In the genomic region with DNA sequence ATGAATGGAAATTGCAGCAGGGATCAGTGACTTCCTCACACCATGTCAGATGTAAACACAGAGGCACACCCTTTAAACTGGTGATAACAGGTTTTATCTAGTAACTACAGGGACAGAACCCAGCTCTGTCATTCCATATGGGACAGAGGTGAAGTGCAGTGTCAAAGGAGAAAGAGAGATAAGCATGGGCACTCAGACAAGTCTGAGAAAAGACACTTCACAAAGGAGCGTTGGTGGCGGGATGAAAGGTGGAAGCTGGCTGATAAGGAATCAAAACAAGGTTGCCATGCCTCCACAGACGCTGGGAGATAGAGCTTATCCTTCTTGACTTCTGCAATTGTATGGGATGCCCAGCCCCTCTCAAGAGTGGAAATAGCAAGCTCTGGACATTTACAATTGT, we compare ENCODE assay signal across 15 mouse cellular contexts.
DNase-seq lines count a peak whose midpoint lies in the region; ATAC-seq and TF ChIP-seq lines count a peak whose summit lies in the region.
"Had no signal": no experiment of that assay in that cellular context is flagged by ENCODE, and none has a peak within 500 bp of the region (broad histone marks: within the 10 kb centered on the region; RNA-seq: fewer than 3 reads in every experiment).

No protein-coding gene starts in this region.

- peak; percentile 53; the same call in 1 of the 2 replicates for ATAC-seq in forebrain, embryonic 11.5 days (replicated peaks; ENCODE audit: low FRiP score)
- no peak for ATAC-seq in forebrain, embryonic 16.5 days
- peak; percentile 63; the same call in 1 of the 2 replicates for ATAC-seq in stomach, embryonic 14.5 days (ENCODE audit: insufficient number of reproducible peaks, insufficient read depth, low FRiP score, low read depth)
- no peak for ATAC-seq in stomach, postnatal 0 days (ENCODE audit: low FRiP score, low TSS enrichment)
- ATAC-seq in liver, embryonic 12.5 days = peak; percentile 100
- ATAC-seq: midbrain, embryonic 13.5 days had no signal

- TF ChIP-seq CTCF in stomach, postnatal 0 days (IDR thresholded peaks at IDR 0.05; ENCODE audit: low read depth) = no peak

- 73% methylated on average over 3 of the region's 3 CpGs for WGBS in forebrain, embryonic 11.5 days
- 79% methylated on average over 3 of the region's 3 CpGs for WGBS in forebrain, embryonic 16.5 days
- WGBS in stomach, embryonic 14.5 days = 27% methylated on average over 3 of the region's 3 CpGs
- WGBS in stomach, postnatal 0 days = 19% methylated on average over 3 of the region's 3 CpGs
- 5% methylated on average over 3 of the region's 3 CpGs for WGBS in liver, embryonic 12.5 days (ENCODE audit: insufficient replicate concordance)

- no peak overlapping the region for H3K4me3 ChIP-seq in forebrain, embryonic 11.5 days (ENCODE audit: low read depth, low read length)
- H3K4me3 ChIP-seq in forebrain, embryonic 16.5 days (replicated peaks; ENCODE audit: low read length) = no peak overlapping the region
- no peak overlapping the region for H3K4me3 ChIP-seq in stomach, embryonic 14.5 days (ENCODE audit: low read depth, low read length)
- H3K4me3 ChIP-seq in stomach, postnatal 0 days (ENCODE audit: low read depth, low read length) = no peak overlapping the region
- H3K4me3 ChIP-seq in liver, embryonic 12.5 days = no peak overlapping the region
- H3K4me3 ChIP-seq: embryonic facial prominence, embryonic 10.5 days; hindbrain, embryonic 13.5 days; layer of hippocampus, adult 2 months; midbrain, embryonic 13.5 days had no signal

- no peak overlapping the region for H3K4me2 ChIP-seq in forebrain, embryonic 11.5 days (ENCODE audit: low read depth, low read length, severe bottlenecking)
- H3K4me2 ChIP-seq in forebrain, embryonic 16.5 days (ENCODE audit: low read length) = no peak overlapping the region
- H3K4me2 ChIP-seq in stomach, embryonic 14.5 days (replicated peaks; ENCODE audit: low read depth, low read length) = no peak overlapping the region
- H3K4me2 ChIP-seq in stomach, postnatal 0 days (replicated peaks; ENCODE audit: low read depth) = no peak overlapping the region
- H3K4me2 ChIP-seq in liver, embryonic 12.5 days = peak overlapping the region; percentile 38
- H3K4me2 ChIP-seq: hindbrain, embryonic 13.5 days; midbrain, embryonic 13.5 days had no signal

- H3K9me3 ChIP-seq in forebrain, embryonic 11.5 days (ENCODE audit: control insufficient read depth, low read length) = no peaks in the 10 kb centered on the region
- H3K9me3 ChIP-seq in forebrain, embryonic 16.5 days (ENCODE audit: control insufficient read depth, low read length) = no peaks in the 10 kb centered on the region
- no peaks in the 10 kb centered on the region for H3K9me3 ChIP-seq in stomach, embryonic 14.5 days (ENCODE audit: control insufficient read depth, low read depth, low read length)
- H3K9me3 ChIP-seq in stomach, postnatal 0 days (ENCODE audit: control insufficient read depth, low read length) = no peaks in the 10 kb centered on the region
- no peaks in the 10 kb centered on the region for H3K9me3 ChIP-seq in liver, embryonic 12.5 days (replicated peaks)
- H3K9me3 ChIP-seq: embryonic facial prominence, embryonic 10.5 days; hindbrain, embryonic 13.5 days; midbrain, embryonic 13.5 days had no signal

- no peak for DNase-seq in forebrain, embryonic 11.5 days (ENCODE audit: low spot score)
- DNase-seq in stomach, postnatal 0 days (ENCODE audit: low spot score) = no peak
- no peak for DNase-seq in thymus, postnatal 25 days
- DNase-seq in urinary bladder, postnatal 25 days (ENCODE audit: low spot score) = no peak
- no peak for DNase-seq in cerebellum, adult 9-11 months
- DNase-seq: adrenal gland, postnatal 14 days; kidney, adult 2 months; lung, postnatal 14 days had no signal

- no peaks in the 10 kb centered on the region for H3K4me1 ChIP-seq in forebrain, embryonic 11.5 days (replicated peaks; ENCODE audit: control insufficient read depth, insufficient read depth, low read length)
- no peaks in the 10 kb centered on the region for H3K4me1 ChIP-seq in forebrain, embryonic 16.5 days (replicated peaks; ENCODE audit: control insufficient read depth, insufficient read depth, low read length)
- H3K4me1 ChIP-seq in stomach, embryonic 14.5 days (ENCODE audit: control insufficient read depth, insufficient read depth, low read length) = no peaks in the 10 kb centered on the region
- H3K4me1 ChIP-seq in stomach, postnatal 0 days (replicated peaks; ENCODE audit: control insufficient read depth, insufficient read depth) = no peaks in the 10 kb centered on the region
- H3K4me1 ChIP-seq in liver, embryonic 12.5 days = peaks cover 23% of the 10 kb centered on the region
- H3K4me1 ChIP-seq: embryonic facial prominence, embryonic 10.5 days; hindbrain, embryonic 13.5 days; midbrain, embryonic 13.5 days had no signal

- no peak overlapping the region for H3K27ac ChIP-seq in forebrain, embryonic 11.5 days (ENCODE audit: low read depth, low read length)
- no peak overlapping the region for H3K27ac ChIP-seq in forebrain, embryonic 16.5 days (ENCODE audit: low read length)
- no peak overlapping the region for H3K27ac ChIP-seq in stomach, embryonic 14.5 days (ENCODE audit: low read length)
- H3K27ac ChIP-seq in stomach, postnatal 0 days (replicated peaks) = no peak overlapping the region
- H3K27ac ChIP-seq in liver, embryonic 12.5 days = peak overlapping the region; percentile 79
- H3K27ac ChIP-seq: embryonic facial prominence, embryonic 10.5 days; hindbrain, embryonic 13.5 days; layer of hippocampus, adult 2 months; midbrain, embryonic 13.5 days had no signal

- no peaks in the 10 kb centered on the region for H3K36me3 ChIP-seq in forebrain, embryonic 11.5 days (ENCODE audit: control insufficient read depth, insufficient read depth, low read length)
- no peaks in the 10 kb centered on the region for H3K36me3 ChIP-seq in forebrain, embryonic 16.5 days (ENCODE audit: control insufficient read depth, insufficient read depth)
- no peaks in the 10 kb centered on the region for H3K36me3 ChIP-seq in stomach, embryonic 14.5 days (ENCODE audit: control insufficient read depth, insufficient read depth, low read length)
- no peaks in the 10 kb centered on the region for H3K36me3 ChIP-seq in stomach, postnatal 0 days (ENCODE audit: control insufficient read depth, insufficient read depth, low read length)
- no peaks in the 10 kb centered on the region for H3K36me3 ChIP-seq in liver, embryonic 12.5 days
- H3K36me3 ChIP-seq: embryonic facial prominence, embryonic 10.5 days; hindbrain, embryonic 13.5 days; midbrain, embryonic 13.5 days had no signal

- no peak overlapping the region for H3K9ac ChIP-seq in forebrain, embryonic 11.5 days (ENCODE audit: low read length)
- H3K9ac ChIP-seq in forebrain, embryonic 16.5 days (replicated peaks; ENCODE audit: low read depth, low read length) = no peak overlapping the region
- no peak overlapping the region for H3K9ac ChIP-seq in stomach, embryonic 14.5 days (replicated peaks; ENCODE audit: low read depth, low read length)
- H3K9ac ChIP-seq in stomach, postnatal 0 days (ENCODE audit: low read length) = no peak overlapping the region
- no peak overlapping the region for H3K9ac ChIP-seq in liver, embryonic 12.5 days
- H3K9ac ChIP-seq: hindbrain, embryonic 13.5 days; midbrain, embryonic 13.5 days had no signal

- no peaks in the 10 kb centered on the region for H3K27me3 ChIP-seq in forebrain, embryonic 11.5 days (ENCODE audit: control insufficient read depth, insufficient read depth, low read length)
- H3K27me3 ChIP-seq in forebrain, embryonic 16.5 days (replicated peaks; ENCODE audit: control insufficient read depth, insufficient read depth, low read length) = no peaks in the 10 kb centered on the region
- H3K27me3 ChIP-seq in stomach, embryonic 14.5 days (ENCODE audit: control insufficient read depth, insufficient read depth, low read length) = no peaks in the 10 kb centered on the region
- no peaks in the 10 kb centered on the region for H3K27me3 ChIP-seq in stomach, postnatal 0 days (ENCODE audit: control insufficient read depth, insufficient read depth, low read length)
- H3K27me3 ChIP-seq in liver, embryonic 12.5 days (replicated peaks) = no peaks in the 10 kb centered on the region
- H3K27me3 ChIP-seq: hindbrain, embryonic 13.5 days; midbrain, embryonic 13.5 days had no signal

- TF ChIP-seq EP300 in stomach, postnatal 0 days (optimal IDR thresholded peaks at IDR 0.05) = no peak

Comparison
In these comparisons a context has a peak if more than half of its experiments do, and no peak if none do; other contexts are left out.
1. ATAC-seq: peak in forebrain, embryonic 11.5 days (single experiment), stomach, embryonic 14.5 days (single experiment) and liver, embryonic 12.5 days (single experiment); none in forebrain, embryonic 16.5 days (single experiment) and stomach, postnatal 0 days (single experiment).